Mouse (Mus musculus) adrenal gland, adult (tissue): Measurements from ENCODE around the gene Zdhhc7.

Experiments
- DNase-seq, 2 experiments: peaks; one replicate each; pipeline ENCODE4 v3.0.0; 2022 to 2023; ENCODE audit warnings: low spot score in 1 of 2; ENCODE audit not compliant: inconsistent age in 2 of 2

Gene Zdhhc7

GRCm38 (mm10) chr8:120116600-120116999 lies 15.3 kb upstream of the Zdhhc7 start:
- DNase-seq = peak in 1 of 2 experiments; percentile 47

- DNase-seq = peak; percentile 80 to 87
These were observed 13.1 kb upstream of the Zdhhc7 start for GRCm38 (mm10) chr8:120114315-120114841.

- DNase-seq = peak; percentile 100
These were observed 12.5 kb upstream of the Zdhhc7 start, which contains the start of gene 6430548M08Rik for GRCm38 (mm10) chr8:120113758-120114255. TSS of gene 6430548M08Rik (plus strand) at chr8:120114152.

GRCm38 (mm10) chr8:120113306-120113705 lies 12.0 kb upstream of the Zdhhc7 start:
- peak; percentile 78 to 93 for DNase-seq

- peak in 1 of 2 experiments; percentile 73 for DNase-seq
These were observed 11.3 kb upstream of the Zdhhc7 start for GRCm38 (mm10) chr8:120112535-120112934.

GRCm38 (mm10) chr8:120111382-120111781 lies 10.1 kb upstream of the Zdhhc7 start:
- peak in 1 of 2 experiments; percentile 39 for DNase-seq

- peak in 1 of 2 experiments; percentile 75 for DNase-seq
These were observed 9.7 kb upstream of the Zdhhc7 start for GRCm38 (mm10) chr8:120110966-120111365.

- DNase-seq = peak in 1 of 2 experiments; percentile 78
These were observed 7.9 kb upstream of the Zdhhc7 start for GRCm38 (mm10) chr8:120109149-120109548.

GRCm38 (mm10) chr8:120104721-120105272 lies 3.5 kb upstream of the Zdhhc7 start:
- DNase-seq = peak; percentile 88 to 96

GRCm38 (mm10) chr8:120103916-120104315 lies 2.6 kb upstream of the Zdhhc7 start:
- peak in 1 of 2 experiments; percentile 57 for DNase-seq

GRCm38 (mm10) chr8:120100388-120101067 lies 754 bp downstream of the Zdhhc7 start:
- no peak for DNase-seq

- peak in 1 of 2 experiments; percentile 69 for DNase-seq
These were observed 4.8 kb downstream of the Zdhhc7 start for GRCm38 (mm10) chr8:120096486-120096885.

- DNase-seq = peak in 1 of 2 experiments; percentile 61
These were observed 6.5 kb downstream of the Zdhhc7 start for GRCm38 (mm10) chr8:120094801-120095200.

GRCm38 (mm10) chr8:120093103-120093502 lies 8.2 kb downstream of the Zdhhc7 start:
- DNase-seq = no peak

GRCm38 (mm10) chr8:120091032-120091431 lies 10.2 kb downstream of the Zdhhc7 start:
- no peak for DNase-seq

GRCm38 (mm10) chr8:120089511-120089910 lies 11.8 kb downstream of the Zdhhc7 start:
- DNase-seq = no peak

- no peak for DNase-seq
These were observed 16.5 kb downstream of the Zdhhc7 start for GRCm38 (mm10) chr8:120084783-120085182.

GRCm38 (mm10) chr8:120083261-120083660 lies 18.0 kb downstream of the Zdhhc7 start:
- DNase-seq = peak in 1 of 2 experiments; percentile 61

GRCm38 (mm10) chr8:120079361-120079760 lies 21.9 kb downstream of the Zdhhc7 start:
- DNase-seq = no peak

- DNase-seq = peak; percentile 74 to 90
These were observed 23.2 kb downstream of the Zdhhc7 start for GRCm38 (mm10) chr8:120078080-120078479.

GRCm38 (mm10) chr8:120075347-120075746 lies 25.9 kb downstream of the Zdhhc7 start:
- DNase-seq = peak in 1 of 2 experiments; percentile 56

GRCm38 (mm10) chr8:120074516-120074915 lies 26.8 kb downstream of the Zdhhc7 start:
- no peak for DNase-seq
